Mouse (Mus musculus) mature B cell (primary cell): ENCODE results near the gene Hapln1.

Experiments used
- in situ Hi-C: fragments of 300-500 bp; cut with MboI; formaldehyde crosslinking; loops from 2 replicates; pipeline ENCODE4 v1.14.3; 2019

Gene Hapln1

GRCm38 (mm10) chr13:89539205-89539886 is at the start of gene Hapln1:
Gene Hapln1 (plus strand): TSS chr13:89539796.
- in situ Hi-C loops, result no loop called here

GRCm38 (mm10) chr13:89493169-89493568 is 46.4 kb upstream of the Hapln1 start:
- in situ Hi-C loops, result no loop called here

DNA sequence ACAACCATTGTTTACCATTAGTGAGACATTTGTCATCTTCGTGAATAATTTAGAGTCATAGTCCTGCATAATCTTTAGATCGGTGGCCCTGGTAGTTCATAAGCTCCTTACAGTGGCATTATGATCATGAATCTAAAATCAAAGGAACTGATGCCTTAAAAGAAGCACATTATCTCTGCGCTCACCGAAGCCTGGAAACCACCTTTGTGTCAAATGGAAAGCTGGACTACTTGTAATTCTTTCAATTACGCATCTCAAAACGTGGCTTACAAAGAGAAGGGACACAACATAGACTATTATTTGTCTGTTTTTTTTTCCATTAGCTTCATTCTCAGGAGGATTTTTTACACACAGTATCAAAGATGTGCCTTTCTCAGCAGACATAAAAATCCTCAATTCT is 45.9 kb upstream of the Hapln1 start:
- in situ Hi-C loops, result no loop called here

- in situ Hi-C loops, result no loop called here
These were observed 43.0 kb upstream of the Hapln1 start for GRCm38 (mm10) chr13:89496569-89496968.

DNA sequence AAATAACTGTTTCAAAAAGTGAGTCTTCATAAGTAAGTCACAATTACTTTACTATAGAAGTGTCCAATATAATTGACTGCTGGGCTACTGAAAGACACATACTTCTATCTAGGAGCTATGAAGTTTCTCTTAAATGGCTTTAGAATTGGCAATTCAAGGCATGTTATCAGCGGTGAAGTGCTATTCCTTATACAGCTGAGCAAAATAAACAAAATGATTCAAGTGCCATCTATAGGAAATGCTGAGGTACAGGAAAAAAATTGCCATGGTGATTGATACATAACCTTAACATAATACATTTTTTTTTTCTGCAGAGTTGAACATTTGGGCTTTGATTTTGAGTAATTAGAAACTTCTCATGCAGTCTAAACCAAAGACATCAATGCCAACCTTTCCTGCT is 40.2 kb upstream of the Hapln1 start:
- in situ Hi-C loops, result no loop called here

DNA sequence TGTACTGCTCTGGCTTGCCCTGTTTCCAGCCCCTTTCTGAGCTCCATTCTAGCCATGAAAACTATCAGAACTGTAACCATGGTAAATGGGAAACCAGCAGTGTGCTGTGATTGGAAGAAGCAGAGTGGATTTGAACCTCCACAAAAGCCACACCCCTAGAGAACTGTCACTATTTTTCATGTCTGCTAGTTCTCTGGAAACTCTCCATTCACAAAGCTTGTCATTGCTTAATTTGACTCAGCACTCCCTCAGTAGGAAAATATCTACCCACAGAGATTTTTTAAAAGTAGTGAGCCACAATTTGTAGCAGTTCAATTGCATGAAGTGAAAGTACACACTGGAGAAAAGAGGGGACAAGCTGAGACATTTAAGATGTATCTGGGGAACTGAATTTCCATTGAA is 18.1 kb upstream of the Hapln1 start:
- in situ Hi-C loops, result no loop called here

DNA sequence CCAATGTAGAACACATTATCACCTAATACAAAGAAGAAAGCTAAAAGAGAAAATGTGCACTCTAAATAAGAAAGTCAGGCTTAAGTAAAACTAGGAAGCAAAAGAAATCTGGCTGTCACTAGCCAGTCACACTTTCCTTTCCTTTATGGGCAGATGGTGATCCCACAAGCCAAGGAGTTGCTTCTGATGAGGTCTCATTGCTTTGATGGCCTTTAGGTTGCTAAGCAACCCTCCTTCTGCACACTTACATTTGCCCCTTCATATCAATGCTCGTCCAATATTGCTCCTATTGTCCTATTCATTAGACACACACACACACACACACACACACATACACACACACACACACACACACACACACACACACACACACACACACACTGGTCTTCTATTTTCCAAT is 10.9 kb upstream of the Hapln1 start:
- in situ Hi-C loops, result no loop called here

- in situ Hi-C loops, result no loop called here
These were observed 9.2 kb upstream of the Hapln1 start for GRCm38 (mm10) chr13:89530386-89530785.

DNA sequence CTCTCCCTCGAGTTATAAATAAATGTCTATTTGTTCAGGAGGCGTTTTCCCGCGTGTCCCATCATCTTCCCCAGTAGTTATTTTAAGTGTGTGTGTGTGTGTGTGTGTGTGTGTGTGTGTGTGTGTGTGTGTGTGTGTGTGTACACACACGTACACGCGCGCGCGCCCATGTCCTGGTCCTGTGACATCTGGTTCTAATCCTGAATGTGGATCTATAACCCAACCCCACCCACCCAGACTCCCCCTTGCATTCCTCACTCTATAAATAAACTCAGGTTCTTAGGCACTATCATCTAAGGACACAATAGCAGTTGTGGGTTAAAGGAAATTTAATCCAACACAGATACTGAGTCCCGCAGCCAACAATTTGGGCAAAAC is 280 bp downstream of the Hapln1 start:
- in situ Hi-C loops, result no loop called here

DNA sequence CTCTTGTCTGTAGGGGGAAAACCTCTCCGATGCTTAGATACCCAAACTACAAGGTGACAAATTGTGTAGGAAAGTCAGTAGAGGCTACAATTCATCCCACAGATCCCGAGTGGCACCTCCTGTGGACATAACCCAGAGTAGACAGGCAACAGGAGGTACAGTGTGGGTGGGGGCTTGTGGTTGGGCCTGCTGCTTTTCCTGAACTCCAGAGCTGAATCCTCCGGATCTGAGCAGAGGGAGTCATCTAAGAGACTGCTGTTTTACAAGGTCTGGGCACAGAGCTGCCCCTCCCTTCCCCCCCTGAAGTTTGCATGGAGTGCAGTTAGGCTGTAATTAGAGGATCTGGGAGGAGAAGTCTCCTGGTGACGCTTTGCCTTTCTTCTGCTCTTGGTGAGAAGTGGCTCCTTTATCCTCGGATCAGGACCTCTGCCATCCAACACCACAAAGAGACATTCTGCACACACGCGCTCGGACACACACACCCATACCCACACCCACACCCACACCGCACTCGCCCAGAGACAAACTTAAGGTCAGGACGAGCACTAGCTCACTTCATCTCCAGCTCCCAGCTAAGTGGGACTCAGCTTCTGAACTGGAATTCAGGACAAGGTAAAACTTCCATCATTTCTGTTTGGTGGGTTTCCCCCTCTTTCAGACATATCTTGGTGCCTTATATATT is 846 bp downstream of the Hapln1 start:
- in situ Hi-C loops, result no loop called here

DNA sequence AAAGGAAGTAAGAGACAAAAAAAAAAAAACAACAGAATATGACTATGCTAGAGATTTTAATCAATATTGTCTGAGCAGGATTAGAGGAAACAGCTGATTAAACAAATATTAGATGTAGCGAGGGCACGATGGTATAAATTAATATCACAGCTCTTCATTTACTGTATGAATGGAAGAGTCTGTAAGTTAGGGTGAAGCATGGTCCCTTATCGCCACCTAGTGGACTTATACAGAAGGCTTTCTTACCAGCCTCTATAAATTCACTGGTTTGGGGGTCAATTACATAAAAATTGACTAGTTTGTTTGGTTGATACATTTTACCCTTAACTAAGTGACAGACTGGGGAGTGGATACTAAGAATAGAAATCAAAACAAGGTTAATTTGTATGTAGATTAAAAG is 3.4 kb downstream of the Hapln1 start:
- in situ Hi-C loops, result no loop called here

DNA sequence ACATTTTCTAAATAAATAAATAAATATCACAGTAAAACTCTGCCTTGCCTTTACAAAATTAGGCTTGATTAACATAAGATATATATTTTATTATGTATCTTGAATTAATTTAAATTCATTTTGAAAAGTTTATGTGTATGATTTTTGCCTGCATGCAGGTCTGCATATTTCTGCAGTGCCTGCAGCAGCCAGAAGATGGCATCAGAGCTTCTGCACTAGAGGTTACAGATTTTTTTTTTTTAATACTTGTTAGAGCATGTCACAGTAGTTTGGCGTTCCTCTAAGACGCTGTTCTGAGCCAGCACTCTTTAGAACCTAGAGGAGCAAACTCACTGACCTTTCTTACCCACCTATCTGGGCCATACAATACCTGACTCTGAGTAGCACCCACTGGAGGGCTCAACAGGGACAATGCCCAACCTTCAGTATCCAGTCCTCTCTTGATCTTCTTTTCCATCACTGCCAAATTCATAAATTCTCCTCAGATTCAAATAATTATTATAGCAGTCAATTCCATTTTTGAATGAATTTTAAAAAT is 8.7 kb downstream of the Hapln1 start:
- in situ Hi-C loops, result no loop called here

DNA sequence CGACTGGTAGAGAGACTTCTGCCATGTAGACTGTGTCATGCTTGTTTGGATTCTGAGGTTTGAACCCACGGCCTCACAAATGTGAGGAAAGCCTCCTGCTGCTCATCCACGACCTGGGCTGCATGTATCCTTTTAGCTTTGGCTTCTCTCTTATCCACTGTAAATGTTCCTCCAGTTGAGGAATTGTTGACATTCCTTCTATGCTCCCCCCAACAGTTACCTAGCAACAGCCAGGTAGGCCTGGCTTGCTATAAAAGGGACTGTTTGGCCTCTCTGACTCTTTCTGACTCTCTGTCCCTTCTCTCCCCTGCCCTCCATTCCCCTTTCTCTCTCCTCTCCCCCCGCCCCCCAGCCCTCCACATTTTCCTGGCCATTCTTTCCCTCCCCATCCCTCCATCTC is 9.9 kb downstream of the Hapln1 start:
- in situ Hi-C loops, result no loop called here

GRCm38 (mm10) chr13:89551502-89551901 is 11.9 kb downstream of the Hapln1 start:
- in situ Hi-C loops, result no loop called here

GRCm38 (mm10) chr13:89564518-89564917 is 24.9 kb downstream of the Hapln1 start:
- in situ Hi-C loops, result no loop called here

DNA sequence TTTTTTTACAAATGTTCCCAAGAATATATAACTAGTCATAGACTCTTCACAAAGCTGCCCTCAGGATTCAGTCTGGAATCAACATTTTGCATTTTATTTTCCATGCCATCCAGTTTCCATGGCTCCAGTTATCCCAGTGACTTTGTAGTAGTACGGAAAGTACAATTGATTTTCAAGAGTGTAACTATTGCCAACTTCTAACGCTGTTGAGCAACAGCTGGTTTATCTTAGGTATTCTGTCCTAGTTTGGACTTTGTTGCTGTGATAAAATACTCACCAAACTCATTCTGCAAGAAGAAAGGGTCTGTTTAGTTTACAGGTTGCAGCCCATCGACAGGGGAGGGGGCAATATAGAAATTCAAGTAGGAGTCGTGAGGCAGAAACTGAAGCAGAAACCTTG is 26.7 kb downstream of the Hapln1 start:
- in situ Hi-C loops, result no loop called here

GRCm38 (mm10) chr13:89579115-89579514 is 39.5 kb downstream of the Hapln1 start:
- in situ Hi-C loops, result no loop called here

DNA sequence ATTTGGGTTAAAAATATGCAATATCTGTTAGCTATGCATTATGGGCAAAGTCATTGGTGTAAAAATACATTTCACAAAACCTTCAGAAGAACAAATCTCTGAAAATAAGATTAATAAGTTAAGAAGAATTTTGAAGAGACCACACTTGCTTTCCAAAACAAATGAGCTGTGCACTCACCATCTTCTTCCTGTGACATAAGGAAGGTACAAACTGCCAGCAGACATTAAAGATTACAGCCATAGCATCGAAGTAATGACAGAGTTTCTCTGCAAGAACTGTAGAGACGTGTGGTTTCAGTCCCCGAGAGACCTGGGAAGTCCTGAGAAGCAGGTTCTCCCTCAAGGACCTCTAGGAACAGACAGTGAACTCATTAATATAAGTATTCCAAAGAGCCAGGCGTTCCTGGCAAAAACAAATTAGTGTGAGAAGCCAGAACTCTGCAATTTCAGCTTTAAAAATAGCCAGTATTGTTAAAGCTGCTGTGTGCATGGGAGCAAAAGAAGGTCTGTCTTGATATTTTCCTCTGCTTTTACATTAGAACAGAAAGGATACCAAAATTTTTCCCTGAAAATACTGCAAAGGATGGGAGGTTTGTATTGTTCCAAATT is 43.6 kb downstream of the Hapln1 start:
- in situ Hi-C loops, result no loop called here

DNA sequence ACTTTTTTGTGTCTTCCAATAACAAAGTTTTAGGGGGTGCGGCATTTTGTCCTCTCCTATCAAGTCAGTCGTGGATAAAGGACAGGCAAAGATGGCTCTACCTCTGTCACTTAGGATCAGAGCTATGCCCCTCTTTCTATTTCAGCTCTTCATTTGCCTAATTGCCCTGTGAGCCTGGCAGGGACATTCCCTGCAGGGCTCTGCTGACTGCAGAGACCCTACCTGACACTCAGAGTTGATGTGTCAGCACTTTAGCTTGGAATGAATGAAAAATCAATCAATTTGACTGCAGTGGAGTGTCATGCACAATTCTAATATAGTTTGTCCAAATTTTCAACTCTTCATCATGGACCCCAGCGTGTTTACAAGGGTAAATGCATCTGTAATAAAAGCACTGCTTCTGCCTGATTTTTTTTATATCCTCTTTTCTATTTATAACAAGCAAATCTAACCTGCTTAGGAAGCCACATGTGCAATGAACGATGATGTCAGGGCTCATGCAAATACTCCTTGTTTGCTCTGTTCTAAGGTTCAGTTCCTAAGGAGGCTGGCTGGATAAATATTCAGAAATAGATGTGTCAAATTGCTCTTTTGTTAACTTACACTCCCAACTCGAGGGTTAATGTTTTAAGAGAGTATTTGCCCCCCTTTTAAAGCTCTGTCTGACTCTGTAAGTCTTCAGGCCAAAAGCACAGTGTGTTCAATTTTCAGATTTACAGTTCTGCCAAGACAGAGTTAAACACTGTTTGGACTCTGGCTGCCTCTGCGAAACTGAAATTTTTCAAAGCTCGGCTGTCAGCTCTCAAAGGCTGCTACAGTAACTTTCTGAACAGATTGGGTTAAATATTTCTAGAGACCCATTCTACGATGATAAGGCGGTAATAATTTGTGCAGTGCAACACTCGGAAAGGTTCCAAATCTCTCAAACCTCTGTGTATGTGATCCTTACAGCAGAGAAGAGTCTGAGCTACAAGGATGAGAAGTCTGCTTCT is 44.4 kb downstream of the Hapln1 start:
- in situ Hi-C loops, result no loop called here

DNA sequence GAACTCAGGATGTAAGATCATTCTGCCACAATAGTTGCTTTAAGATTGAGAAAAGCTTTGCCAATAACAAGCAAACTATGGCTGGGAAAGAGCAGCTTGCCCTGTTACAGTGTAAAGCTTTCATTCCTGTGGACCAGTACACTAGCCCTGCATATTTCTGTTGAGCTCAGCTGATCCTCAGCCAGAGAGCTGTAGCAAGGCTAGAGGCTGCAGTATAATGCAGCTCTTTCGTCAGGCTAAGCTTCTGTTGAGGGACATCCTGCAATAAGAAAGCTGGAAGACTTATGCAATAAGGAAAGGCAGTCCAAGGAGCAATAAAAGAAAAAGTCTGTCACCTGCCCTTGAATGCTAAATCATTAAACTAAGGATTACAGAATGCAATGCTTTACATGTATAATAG is 45.5 kb downstream of the Hapln1 start:
- in situ Hi-C loops, result no loop called here

- in situ Hi-C loops, result no loop called here
These were observed 55.5 kb downstream of the Hapln1 start for GRCm38 (mm10) chr13:89595105-89595504.

- in situ Hi-C loops, result no loop called here
These were observed 57.8 kb downstream of the Hapln1 start for GRCm38 (mm10) chr13:89597354-89597753.
